Mouse (Mus musculus): ENCODE measurements around the gene Usp54.

The Usp54 gene

DNA sequence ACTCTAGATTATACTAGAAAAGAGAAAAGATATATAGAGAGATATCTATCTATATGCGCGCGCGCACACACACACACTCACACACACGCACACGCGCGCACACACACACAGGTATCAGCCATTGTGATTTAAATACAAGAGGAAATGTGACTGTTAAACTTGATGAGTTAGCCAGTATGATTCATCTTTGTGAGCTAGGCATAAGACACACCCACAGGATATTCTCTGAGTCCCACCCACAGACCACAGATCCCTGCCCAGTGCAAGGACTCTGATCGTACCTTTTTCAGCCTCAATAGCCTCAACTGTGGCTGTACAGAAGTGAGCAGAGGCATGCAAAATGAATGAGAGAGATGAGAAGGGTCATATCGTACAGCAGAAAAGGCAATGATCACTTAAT lies 137.9 kb downstream of the Usp54 start:
- DNase-seq (ENCODE audit: low spot score in 2 of 2) = no peak

GRCm38 (mm10) chr14:20499982-20500381 lies 140.9 kb downstream of the Usp54 start:
- DNase-seq (ENCODE audit: low spot score in 2 of 2) = no peak

Data from left cerebral cortex, adult 9 months (tissue).